ENCODE assay signal across 8 mouse cellular contexts in genomic region chr1:138842315-138842714, GRCm38 (mm10). TPM values are rescaled to one million over a fixed set of nuclear protein-coding genes. Genes with fewer than 3 reads are reported as not detected.
DNase-seq lines count a peak whose midpoint lies in the region; ATAC-seq lines count a peak whose summit lies in the region.

No protein-coding gene starts in this region.

- peaks cover 7% of the 10 kb centered on the region for H3K4me1 ChIP-seq in heart, embryonic 11.5 days (ENCODE audit: control insufficient read depth, insufficient read depth, low read length)

- H3K27ac ChIP-seq in heart, embryonic 11.5 days (ENCODE audit: low read depth, low read length) = no peak overlapping the region

- H3K4me2 ChIP-seq in heart, embryonic 11.5 days = peak overlapping the region; percentile 58

- no peaks in the 10 kb centered on the region for H3K36me3 ChIP-seq in heart, embryonic 11.5 days (ENCODE audit: control insufficient read depth, insufficient read depth, low read length)

- no peak for DNase-seq in heart, postnatal 25 days (ENCODE audit: low spot score)
- peak; percentile 59 for DNase-seq in R1 (ENCODE audit: low read depth, low spot score)
- DNase-seq in heart, postnatal 10 days = peak; percentile 44 to 48
- no peak for DNase-seq in adrenal gland, adult 2 months
- DNase-seq in frontal cortex, adult 2 months (ENCODE audit: extremely low spot score in 1 of 2, low spot score in 1 of 2) = no peak

- intact Hi-C loops in heart, postnatal 25 days (cut with DNase I) = loop anchor here (5.0 kb wide), 2 partner anchors 85 to 120 kb away; partner anchors contain the start of gene Dennd1b
- intact Hi-C loops in heart, postnatal 10 days (cut with DNase I) = loop anchor here (5.0 to 10.0 kb wide), 2 partner anchors 120 to 582 kb away; partner anchors contain the start of genes Dennd1b and Zbtb41

- ATAC-seq in heart, embryonic 11.5 days (replicated peaks; ENCODE audit: insufficient number of reproducible peaks, low FRiP score, low TSS enrichment) = 0 out of 2 replicates have a peak, but pooled peaks have one; percentile 56
- peak; percentile 49; the same call in 1 of the 2 replicates for ATAC-seq in megakaryocyte-erythroid progenitor cell, adult 5-6 weeks (replicated peaks; ENCODE audit: low FRiP score, low TSS enrichment, poor library complexity, severe bottlenecking)
- ATAC-seq in megakaryocyte progenitor cell, adult 5-6 weeks (replicated peaks; ENCODE audit: poor library complexity) = no peak

- H3K9me3 ChIP-seq in heart, embryonic 11.5 days (replicated peaks; ENCODE audit: control insufficient read depth, low read length) = no peaks in the 10 kb centered on the region

- H3K27me3 ChIP-seq in heart, embryonic 11.5 days (ENCODE audit: control insufficient read depth, insufficient read depth, low read length) = peaks cover 76% of the 10 kb centered on the region

- 0% methylated on average over 8 of the region's 8 CpGs for WGBS in heart, embryonic 11.5 days (ENCODE audit: insufficient replicate concordance)

- no peak overlapping the region for H3K9ac ChIP-seq in heart, embryonic 11.5 days (ENCODE audit: low read depth, low read length)

- H3K4me3 ChIP-seq in heart, embryonic 11.5 days (ENCODE audit: low read depth, low read length) = peak overlapping the region; percentile 38

RNA-seq across cellular contexts. Expression of gene Lhx9, which starts 6.1 kb away (rescaled TPM):
- 2.0 and 2.5 TPM in 2 replicates for polyA plus RNA-seq in heart, embryonic 11.5 days (2014; fragmentation: Nextera tagmentation; extraction: Ambion mirVana)
- not detected for total RNA-seq in heart, postnatal 25 days (2021)
- total RNA-seq in heart, postnatal 10 days (2021) = under 1 TPM in 1 of 2 experiments, not detected in 1; 0.12 TPM
- total RNA-seq in megakaryocyte-erythroid progenitor cell, adult 5-6 weeks (2014; fragmentation: Nextera tagmentation) = not detected in 2 replicates
- total RNA-seq in megakaryocyte-erythroid progenitor cell, adult 5-6 weeks (2017) = not detected in 2 replicates
- not detected for total RNA-seq in adrenal gland, adult 2 months (2021)
- 0.09 TPM in 1 of 2 replicates, not detected in the other for polyA plus RNA-seq in adrenal gland, adult 2 months (2012; rRNA removed)
- total RNA-seq in megakaryocyte progenitor cell, adult 5-6 weeks (2015) = not detected in 2 replicates
- not detected in 2 replicates for total RNA-seq in megakaryocyte progenitor cell, adult 5-6 weeks (2017)
- 0.25 and 0.46 TPM in 2 replicates for polyA plus RNA-seq in frontal cortex, adult 2 months (2012; rRNA removed)

RNA-seq across cellular contexts. Expression of gene 2310009B15Rik, which starts 14.3 kb away (rescaled TPM):
- 27.4 and 28.1 TPM in 2 replicates for polyA plus RNA-seq in heart, embryonic 11.5 days (2014; fragmentation: Nextera tagmentation; extraction: Ambion mirVana)
- total RNA-seq in heart, postnatal 25 days (2021) = 1 to 10 TPM; 8.9 to 10.0 TPM
- total RNA-seq in heart, postnatal 10 days (2021) = 10 to 100 TPM; 17.1 to 18.2 TPM
- 25.1 and 36.4 TPM in 2 replicates for total RNA-seq in megakaryocyte-erythroid progenitor cell, adult 5-6 weeks (2014; fragmentation: Nextera tagmentation)
- 21.0 and 23.2 TPM in 2 replicates for total RNA-seq in megakaryocyte-erythroid progenitor cell, adult 5-6 weeks (2017)
- total RNA-seq in adrenal gland, adult 2 months (2021) = 10 to 100 TPM; 13.1 to 18.2 TPM
- polyA plus RNA-seq in adrenal gland, adult 2 months (2012; rRNA removed) = 35.0 and 45.3 TPM in 2 replicates
- total RNA-seq in megakaryocyte progenitor cell, adult 5-6 weeks (2015) = 21.2 and 25.5 TPM in 2 replicates
- 17.0 and 18.9 TPM in 2 replicates for total RNA-seq in megakaryocyte progenitor cell, adult 5-6 weeks (2017)
- 27.0 and 27.1 TPM in 2 replicates for polyA plus RNA-seq in frontal cortex, adult 2 months (2012; rRNA removed)

Comparison
In these comparisons a context has a peak if more than half of its experiments do, and no peak if none do; other contexts are left out.
1. DNase-seq: peak in R1 (single experiment) and heart, postnatal 10 days (2 of 2); none in heart, postnatal 25 days (single experiment), adrenal gland, adult 2 months (single experiment) and frontal cortex, adult 2 months (0 of 2).